Mouse (Mus musculus): ENCODE measurements around the gene Btbd3.

- no peak for TF ChIP-seq GATA1 (IDR thresholded peaks at IDR 0.05; ENCODE audit: low read length)
- TF ChIP-seq TAL1 (IDR thresholded peaks at IDR 0.05; ENCODE audit: low read length): no peak
Observed at GRCm38 (mm10) chr2:138220269-138220668, 36.1 kb upstream of the Btbd3 start.

Measured in erythroblast, embryonic 14.5 days (primary cell).